Mouse (Mus musculus) monocyte, adult 59 days (primary cell): Measurements from ENCODE around the gene Nckap1. TPM values are rescaled to one million over a fixed set of nuclear protein-coding genes. Genes with fewer than 3 reads are reported as not detected.

Experiments
- total RNA-seq, 2 experiments: library from RNA; stranded (reverse); gene quantifications; one replicate each; pipeline ENCODE4 v1.2.4; 2023

Gene Nckap1
- under 1 TPM; 0.21 to 0.30 TPM for total RNA-seq

DNA sequence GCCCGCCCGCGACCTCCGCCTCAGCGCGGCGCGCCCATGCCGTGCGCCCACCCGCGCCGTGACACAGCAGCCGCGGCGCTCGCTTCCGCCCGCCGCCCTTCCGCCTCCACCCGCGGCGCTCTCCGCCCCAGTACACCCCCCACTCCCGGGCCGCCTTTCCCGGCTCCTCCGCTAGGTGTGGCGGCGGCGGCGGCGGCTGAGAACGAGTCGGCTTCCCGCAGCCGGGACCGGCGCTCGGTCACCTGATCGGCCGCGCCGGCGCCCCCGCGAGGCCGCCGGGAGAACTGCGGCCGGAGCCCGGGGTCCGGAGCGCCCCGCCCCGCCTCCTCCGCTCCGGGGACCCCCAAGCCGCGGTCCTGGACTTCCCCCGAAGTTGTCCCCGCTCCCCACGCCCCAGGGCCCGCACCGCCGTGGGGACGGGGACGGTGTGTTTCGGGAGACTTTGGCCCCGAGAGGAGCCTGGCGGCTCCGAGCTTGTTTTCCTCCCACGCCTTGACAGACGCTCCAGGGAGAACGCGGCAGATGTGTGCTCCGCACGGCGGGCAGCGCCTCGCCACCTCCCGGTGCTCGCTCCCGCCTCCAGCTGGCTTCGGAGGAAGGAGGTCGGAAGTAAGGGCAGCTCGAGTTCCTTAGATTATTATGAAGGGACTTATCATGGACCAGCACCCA, at the start of gene Nckap1:
Gene Nckap1 (minus strand): TSS at position 338 of the 669 bp plus-strand sequence.

DNA sequence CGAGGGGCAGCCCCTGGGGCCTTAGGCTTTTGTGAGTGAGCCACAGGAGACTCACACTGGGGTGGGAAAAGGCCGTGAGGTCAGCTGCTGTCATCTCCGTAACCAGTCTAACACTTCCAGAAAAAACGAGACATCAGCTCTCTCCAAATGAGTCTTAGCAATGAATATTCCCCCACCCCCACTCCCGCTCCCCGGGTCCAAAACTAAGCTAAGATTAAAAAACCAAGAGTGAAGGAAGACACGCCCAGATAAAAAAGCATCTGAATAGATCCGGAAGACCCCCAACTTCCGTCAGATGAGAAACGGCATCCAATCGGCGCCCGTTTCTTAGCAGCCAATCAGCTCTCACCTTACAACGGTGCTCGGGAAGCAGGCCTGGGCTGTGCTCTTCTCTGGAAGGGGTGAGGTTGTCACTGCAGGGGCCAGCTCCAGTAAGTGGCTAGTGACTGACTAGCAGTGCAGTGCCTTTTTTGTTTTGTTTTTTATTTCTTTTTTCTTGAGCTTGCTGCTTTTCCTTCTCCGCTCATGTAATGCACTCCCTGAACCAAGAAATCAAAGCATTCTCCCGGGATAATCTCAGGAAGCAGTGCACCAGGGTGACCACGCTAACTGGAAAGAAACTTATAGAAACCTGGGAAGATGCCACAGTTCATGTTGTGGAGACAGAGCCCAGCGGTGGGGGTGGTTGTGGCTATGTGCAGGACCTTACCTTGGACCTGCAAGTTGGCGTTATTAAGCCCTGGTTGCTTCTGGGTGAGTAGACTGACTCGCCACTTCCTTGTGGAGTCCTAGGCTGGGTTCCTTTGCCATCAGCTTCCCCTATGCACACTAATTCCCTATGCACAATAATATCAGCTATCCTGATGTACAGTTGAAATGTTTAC, 35.9 kb upstream of the Nckap1 start, which contains the start of the genes Dusp19 and Nup35:
Gene Dusp19 (plus strand): TSS at position 192 of the 884 bp plus-strand sequence.
Gene Nup35 (plus strand): TSS at position 383 of the 884 bp plus-strand sequence.

Other genes with a start within 250 kb of the Nckap1 start
- gene Frzb, start 133.8 kb downstream of the Nckap1 start, total RNA-seq = not detected
- 1 to 10 TPM; 2.0 TPM for gene Dusp19, start 35.7 kb upstream of the Nckap1 start, total RNA-seq
- 1 to 10 TPM; 5.6 to 5.7 TPM for gene Nup35, start 35.9 kb upstream of the Nckap1 start, total RNA-seq